Mouse (Mus musculus) thymus, postnatal 36 days (tissue): ENCODE measurements around the gene Hyal5.

Source experiments
- DNase-seq, 2 experiments: peaks; one replicate each; pipeline ENCODE4 v3.0.0; 2022; ENCODE audit warnings: mixed read lengths in 2 of 2

Hyal5 gene

GRCm38 (mm10) chr6:24857697-24858096 is at the start of gene Hyal5:
Hyal5 (plus strand) TSS chr6:24857997.
- no peak for DNase-seq

GRCm38 (mm10) chr6:24822070-24822469 is 35.7 kb upstream of the Hyal5 start:
- no peak for DNase-seq

DNA sequence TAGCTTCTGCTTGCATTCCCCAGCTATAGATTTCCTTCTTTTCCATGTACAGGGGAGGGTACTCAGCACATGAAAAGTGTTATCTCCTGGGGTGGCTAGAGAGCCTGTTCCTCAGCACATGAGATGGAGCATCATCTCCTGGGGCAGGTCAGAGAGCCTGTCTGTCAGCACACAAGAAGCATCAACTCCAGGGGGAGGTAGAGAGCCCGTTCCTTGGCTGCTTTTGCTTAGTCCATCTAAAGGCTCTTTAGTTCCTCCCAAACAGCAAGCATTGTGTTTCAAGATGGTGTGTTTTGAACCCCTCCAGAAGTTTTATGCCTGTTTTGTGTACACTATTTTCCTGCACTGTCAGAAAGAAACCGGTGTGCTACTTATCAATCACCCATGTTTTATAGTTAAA is 2.5 kb downstream of the Hyal5 start:
- no peak for DNase-seq

DNA sequence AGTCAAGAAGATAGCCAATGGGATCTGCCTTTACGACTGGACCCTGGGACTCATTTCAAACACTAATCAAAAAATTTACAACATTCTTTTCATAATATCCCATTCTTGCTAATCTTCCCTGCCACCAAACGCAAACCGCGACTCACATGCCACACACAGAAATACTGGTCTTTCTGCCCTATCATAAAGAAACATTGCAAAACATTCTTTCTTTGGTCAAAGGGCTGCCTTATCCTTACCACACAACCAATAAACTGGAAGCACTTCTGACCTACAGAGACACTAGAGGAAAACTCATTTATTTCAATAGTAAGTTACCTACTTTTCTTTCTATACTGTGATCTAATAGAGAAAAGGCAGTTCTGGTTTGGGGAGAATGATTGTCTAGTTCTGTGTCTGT is 5.9 kb downstream of the Hyal5 start:
- DNase-seq = no peak

DNA sequence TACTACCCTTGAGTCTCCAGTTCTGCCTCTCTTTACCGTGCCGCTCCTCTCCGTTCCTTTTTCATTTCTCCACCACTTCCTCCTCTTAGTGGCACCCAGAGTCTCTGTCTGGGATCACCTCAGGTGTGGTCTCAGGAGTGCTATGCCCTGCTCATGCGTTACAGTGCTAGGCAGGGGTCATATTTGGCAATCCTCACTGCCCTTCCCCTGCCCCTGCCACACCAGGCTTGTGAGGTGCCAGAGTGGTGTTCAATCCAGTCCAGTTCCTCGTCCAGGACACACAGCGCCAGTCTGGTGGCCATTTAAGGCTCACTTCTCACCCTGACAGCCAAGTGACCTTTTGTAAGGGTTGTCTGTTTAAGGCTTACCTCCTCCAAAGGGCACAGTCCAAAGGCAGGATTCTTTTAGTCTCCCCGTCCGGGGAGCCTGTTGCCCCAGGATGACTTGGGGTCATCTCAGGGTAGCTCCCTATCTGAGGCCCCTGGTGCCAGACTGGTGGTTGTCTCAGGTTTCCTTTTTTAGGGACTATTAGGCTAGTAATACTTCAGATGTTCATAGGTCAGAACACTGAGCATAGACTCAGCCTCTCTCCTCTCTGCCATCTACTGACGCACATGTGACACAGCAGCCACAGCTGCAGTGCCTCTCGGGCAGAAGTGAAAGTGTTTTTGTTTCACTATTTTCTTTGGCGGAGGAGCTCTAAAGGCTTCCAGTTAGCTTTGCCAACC is 36.5 kb downstream of the Hyal5 start:
- no peak for DNase-seq

DNA sequence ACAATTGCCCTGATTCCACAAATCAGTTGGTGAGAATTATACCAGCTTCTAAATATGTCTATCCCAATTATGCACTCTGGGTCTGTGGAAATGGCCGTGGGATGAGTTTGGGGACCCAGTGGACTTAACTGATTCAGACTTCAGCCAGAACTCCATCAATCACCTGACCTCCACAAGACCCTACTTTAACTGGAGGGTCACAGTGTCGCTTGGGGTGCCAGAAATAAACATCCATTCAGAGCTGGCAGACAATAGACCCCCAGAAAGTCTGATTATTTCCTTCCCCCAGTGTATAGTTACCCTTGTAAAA is 37.0 kb downstream of the Hyal5 start:
- no peak for DNase-seq

DNA sequence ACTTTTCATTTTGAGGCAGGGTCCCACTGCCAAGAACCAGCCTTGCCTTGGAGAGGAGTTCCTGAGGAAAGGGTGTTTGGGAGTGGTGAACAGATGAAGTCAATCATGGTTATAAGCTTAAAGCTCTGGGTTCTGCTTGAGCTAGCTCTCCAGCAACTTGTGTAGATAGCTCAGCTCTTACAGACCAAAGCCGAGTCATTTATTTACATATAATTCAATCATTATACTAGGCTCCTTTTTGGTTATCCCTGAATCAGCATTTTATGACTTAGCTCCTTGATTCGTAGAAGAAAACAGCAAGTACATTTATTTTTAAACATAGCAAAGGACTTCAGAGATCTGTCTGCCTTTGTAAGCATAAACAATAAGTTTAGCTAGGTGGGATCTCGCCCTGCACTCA is 47.3 kb downstream of the Hyal5 start:
- no peak for DNase-seq

DNA sequence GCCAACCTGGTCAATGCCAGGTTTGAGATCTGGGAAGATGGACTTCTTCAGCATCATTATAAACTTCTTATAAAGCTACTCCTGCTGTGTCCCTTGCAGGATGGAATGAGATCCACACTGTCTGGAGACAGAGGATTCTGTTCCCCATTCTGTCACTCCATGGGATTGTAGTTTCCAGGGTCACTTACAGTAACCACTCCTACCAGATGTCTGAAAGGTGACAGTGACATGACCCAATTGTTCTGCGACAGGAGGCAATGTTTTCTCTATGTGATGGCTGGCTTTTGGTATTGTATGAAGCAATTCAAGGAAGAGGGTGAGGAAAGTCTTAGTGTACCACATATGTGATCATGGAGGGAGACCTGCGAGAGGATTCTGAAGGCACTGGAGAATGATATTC is 50.0 kb downstream of the Hyal5 start:
- no peak for DNase-seq

DNA sequence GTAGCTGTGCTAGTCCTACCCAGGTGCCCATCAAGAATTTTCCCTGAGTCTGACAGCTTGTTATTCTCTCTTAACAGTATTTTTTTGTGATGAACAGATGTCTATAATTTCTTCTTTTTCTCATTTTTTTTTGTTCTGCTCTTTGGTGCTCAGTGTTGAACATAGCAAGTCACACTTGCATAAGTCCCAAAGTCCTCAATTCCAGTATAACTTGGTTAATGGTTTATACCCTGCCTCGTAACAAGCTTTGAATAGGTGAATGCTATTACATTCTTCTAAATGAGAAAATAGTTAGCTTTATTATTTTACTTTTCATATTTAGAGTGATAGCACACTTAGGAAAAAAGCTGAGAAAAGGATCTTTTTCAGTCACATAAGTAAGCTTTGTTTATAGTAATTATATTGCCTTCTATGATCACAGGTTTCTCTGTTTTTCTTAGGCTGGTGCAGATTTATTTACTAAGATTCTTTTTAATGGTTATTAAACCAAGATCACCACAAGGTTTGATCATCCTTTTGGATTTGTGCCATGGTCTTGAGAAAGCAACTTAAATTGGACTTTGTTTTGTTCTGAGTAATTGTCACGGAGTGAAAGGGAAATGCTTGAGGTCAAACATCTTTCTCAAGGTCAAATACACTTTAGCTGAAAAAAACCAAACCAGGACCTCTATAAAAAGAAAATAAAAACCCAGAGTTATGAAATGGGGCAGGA is 52.4 kb downstream of the Hyal5 start:
- no peak for DNase-seq

GRCm38 (mm10) chr6:24910728-24911105 is 52.9 kb downstream of the Hyal5 start:
- no peak for DNase-seq

- no peak for DNase-seq
Observed at GRCm38 (mm10) chr6:24913591-24913990, 55.8 kb downstream of the Hyal5 start.

DNA sequence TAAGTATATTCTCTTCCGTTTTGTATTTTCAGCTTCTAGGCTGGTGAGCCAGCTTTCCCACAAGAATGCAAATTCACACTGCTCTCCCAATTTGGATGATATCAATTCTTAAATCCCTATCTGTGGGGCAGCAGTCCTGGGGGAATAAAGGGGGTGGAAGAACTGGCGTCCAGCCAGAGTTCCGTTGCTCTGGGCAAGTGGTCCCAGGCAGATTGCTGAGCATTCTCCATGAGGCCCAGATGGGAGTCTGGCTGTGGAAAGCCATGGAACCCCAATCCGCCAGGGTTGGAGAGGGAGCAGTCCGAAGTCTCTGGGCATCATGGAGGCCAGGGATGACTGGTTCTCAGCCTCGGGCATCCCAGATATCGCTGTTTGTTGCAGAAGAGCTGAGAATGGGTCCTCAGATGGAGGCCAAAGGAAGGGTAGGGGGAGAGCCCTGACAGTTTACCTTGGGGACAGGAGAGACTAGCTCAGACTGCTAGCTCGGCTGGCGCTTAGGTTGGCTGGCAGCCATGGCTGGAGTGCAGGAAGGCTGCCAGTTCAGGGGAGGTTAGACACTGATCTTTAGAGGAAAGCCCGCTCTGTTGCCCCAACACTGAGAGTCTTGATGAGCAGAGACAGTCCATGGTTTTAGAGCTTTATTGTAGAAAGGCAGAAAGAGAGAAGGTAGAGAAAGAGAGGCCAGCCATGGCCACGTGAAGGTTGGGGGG is 67.4 kb downstream of the Hyal5 start:
- no peak for DNase-seq
